Mouse (Mus musculus) c-Kit-positive CD71-positive TER-119-positive erythroid progenitor cells, embryonic 14.5 days (primary cell): ENCODE results near the gene Dgkd.

Experiments used
- DNase-seq: peaks from one replicate; pipeline ENCODE4 v3.0.0-alpha.2; 2013; ENCODE audit warnings: low spot score

Dgkd gene

GRCm38 (mm10) chr1:87881726-87882125, 28.6 kb downstream of the Dgkd start:
- DNase-seq: no peak

- DNase-seq: no peak
These were observed 29.5 kb downstream of the Dgkd start for GRCm38 (mm10) chr1:87882554-87882953.

GRCm38 (mm10) chr1:87890960-87891359, 37.9 kb downstream of the Dgkd start:
- DNase-seq: no peak

GRCm38 (mm10) chr1:87891634-87892033, 38.5 kb downstream of the Dgkd start:
- no peak for DNase-seq

- DNase-seq: no peak
These were observed 39.4 kb downstream of the Dgkd start for GRCm38 (mm10) chr1:87892499-87892898.

GRCm38 (mm10) chr1:87893414-87893813, 40.3 kb downstream of the Dgkd start:
- DNase-seq: no peak

GRCm38 (mm10) chr1:87896921-87897320, 43.8 kb downstream of the Dgkd start:
- no peak for DNase-seq

GRCm38 (mm10) chr1:87899701-87900100, 46.6 kb downstream of the Dgkd start:
- DNase-seq: no peak

- no peak for DNase-seq
These were observed 47.9 kb downstream of the Dgkd start for GRCm38 (mm10) chr1:87900979-87901378.

GRCm38 (mm10) chr1:87902186-87902585, 49.1 kb downstream of the Dgkd start:
- DNase-seq: no peak

GRCm38 (mm10) chr1:87906361-87906956, 53.4 kb downstream of the Dgkd start:
- DNase-seq: no peak

GRCm38 (mm10) chr1:87908006-87908405, 54.9 kb downstream of the Dgkd start:
- no peak for DNase-seq

GRCm38 (mm10) chr1:87908736-87909135, 55.6 kb downstream of the Dgkd start:
- no peak for DNase-seq

- DNase-seq: peak; percentile 15
These were observed 56.5 kb downstream of the Dgkd start for GRCm38 (mm10) chr1:87909565-87909964.

GRCm38 (mm10) chr1:87910428-87910827, 57.3 kb downstream of the Dgkd start:
- DNase-seq: no peak

- no peak for DNase-seq
These were observed 60.3 kb downstream of the Dgkd start for GRCm38 (mm10) chr1:87913356-87913755.

- no peak for DNase-seq
These were observed 64.3 kb downstream of the Dgkd start for GRCm38 (mm10) chr1:87917361-87917760.

GRCm38 (mm10) chr1:87918061-87918460, 65.0 kb downstream of the Dgkd start:
- no peak for DNase-seq

GRCm38 (mm10) chr1:87920056-87920614, 67.0 kb downstream of the Dgkd start:
- no peak for DNase-seq

GRCm38 (mm10) chr1:87922666-87923065, 69.6 kb downstream of the Dgkd start:
- DNase-seq: no peak

GRCm38 (mm10) chr1:87924888-87925287, 71.8 kb downstream of the Dgkd start:
- DNase-seq: no peak

- DNase-seq: no peak
These were observed 76.6 kb downstream of the Dgkd start for GRCm38 (mm10) chr1:87929730-87930129.

GRCm38 (mm10) chr1:87933051-87933450, 80.0 kb downstream of the Dgkd start:
- no peak for DNase-seq

GRCm38 (mm10) chr1:87935095-87935494, 82.0 kb downstream of the Dgkd start:
- DNase-seq: no peak
